Mouse (Mus musculus) kidney, postnatal 14 days (tissue): ENCODE measurements around the gene Tmem273.

Experiments
- DNase-seq: peaks from one replicate; pipeline ENCODE4 v3.0.0; 2022; ENCODE audit warnings: mixed read lengths

Tmem273 gene

DNA sequence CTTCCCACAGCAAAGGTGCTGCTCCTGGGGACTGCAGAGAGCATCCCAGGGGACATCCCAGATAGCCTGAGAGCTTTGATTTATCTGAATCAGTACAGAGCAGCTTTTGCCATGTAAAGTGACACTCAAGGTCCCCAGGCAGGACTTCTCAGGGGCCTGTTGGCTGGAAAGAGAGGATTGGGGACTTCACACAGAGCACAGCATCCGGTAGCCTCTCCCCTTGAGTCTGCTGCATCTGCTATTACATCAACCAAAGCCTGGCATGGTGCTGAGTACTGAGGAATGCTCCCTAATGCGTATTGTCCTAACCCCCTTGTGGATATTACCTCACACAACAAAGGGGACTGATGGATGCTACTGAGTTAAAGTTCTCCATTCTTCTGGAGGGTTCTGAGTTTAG is 75.9 kb downstream of the Tmem273 start:
- no peak for DNase-seq

DNA sequence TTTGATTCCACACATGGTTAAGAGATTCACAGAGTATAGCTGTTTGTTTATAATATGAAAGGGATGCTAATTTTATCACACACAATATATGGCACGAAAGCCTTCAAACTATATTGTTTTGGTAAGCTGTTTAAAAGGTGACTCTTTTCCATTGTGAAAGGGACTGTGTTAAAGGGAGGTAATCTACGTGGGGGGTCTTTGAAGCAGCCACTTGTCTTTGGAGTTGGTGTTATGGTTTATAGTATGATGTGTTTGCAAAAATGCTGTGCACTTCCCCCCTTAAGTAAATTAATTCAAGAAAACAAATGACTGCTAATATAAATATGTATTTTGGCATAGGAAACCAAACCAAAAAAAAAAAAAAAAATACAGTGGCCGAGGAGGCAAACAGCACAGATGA is 79.6 kb downstream of the Tmem273 start:
- DNase-seq, result no peak
